ENCODE assay signal across 21 mouse cellular contexts in genomic region chr9:12900726-12901125, GRCm38 (mm10).
A peak's percentile ranks its signal among the peaks of the same experiment; 100 is the strongest.
DNase-seq lines count a peak whose midpoint lies in the region; ATAC-seq and TF ChIP-seq lines count a peak whose summit lies in the region.
"Had no signal": no experiment of that assay in that cellular context is flagged by ENCODE, and none has a peak within 500 bp of the region (broad histone marks: within the 10 kb centered on the region; RNA-seq: fewer than 3 reads in every experiment).

No protein-coding gene starts in this region.

- H3K4me1 ChIP-seq in hindbrain, postnatal 0 days (ENCODE audit: insufficient read depth, low read length): no peaks in the 10 kb centered on the region
- H3K4me1 ChIP-seq in hindbrain, embryonic 11.5 days (replicated peaks; ENCODE audit: control insufficient read depth, insufficient read depth, low read length): no peaks in the 10 kb centered on the region
- H3K4me1 ChIP-seq: embryonic facial prominence, embryonic 10.5 days; heart, embryonic 15.5 days had no signal

- no peak overlapping the region for H3K9ac ChIP-seq in hindbrain, postnatal 0 days (replicated peaks; ENCODE audit: low read length)
- no peak overlapping the region for H3K9ac ChIP-seq in hindbrain, embryonic 11.5 days (ENCODE audit: low read depth, low read length)
- H3K9ac ChIP-seq: heart, embryonic 15.5 days; hindbrain, embryonic 14.5 days had no signal

- H3K27me3 ChIP-seq in hindbrain, postnatal 0 days (ENCODE audit: insufficient read depth, low read length): no peaks in the 10 kb centered on the region
- H3K27me3 ChIP-seq in hindbrain, embryonic 11.5 days (ENCODE audit: control insufficient read depth, insufficient read depth, low read length): no peaks in the 10 kb centered on the region
- H3K27me3 ChIP-seq: heart, embryonic 15.5 days had no signal

- TF ChIP-seq CTCF in hindbrain, postnatal 0 days (IDR thresholded peaks at IDR 0.05; ENCODE audit: low read depth): no peak

- H3K4me3 ChIP-seq in hindbrain, postnatal 0 days (ENCODE audit: low read length): no peak overlapping the region
- no peak overlapping the region for H3K4me3 ChIP-seq in hindbrain, embryonic 11.5 days (ENCODE audit: low read depth, low read length)
- H3K4me3 ChIP-seq: embryonic facial prominence, embryonic 10.5 days; heart, embryonic 15.5 days had no signal

- peak; percentile 2 for DNase-seq in hindbrain, postnatal 0 days (ENCODE audit: low spot score)
- no peak for DNase-seq in hindbrain, embryonic 11.5 days (ENCODE audit: low spot score)
- DNase-seq in ES-CJ7 (ENCODE audit: low read depth, low spot score) (peak; percentile 6), R1 (ENCODE audit: low read depth, low spot score) (peak; percentile 54)
- peak; percentile 18 for DNase-seq in telencephalon, adult 2 months (ENCODE audit: low read depth, low spot score)
- DNase-seq in heart, adult 11 months: no peak
- DNase-seq: adrenal gland, adult 8-10 months; cerebellum, adult 18-20 months; cerebellum, adult 9-11 months; cerebellum, postnatal 36 days; gastrocnemius, postnatal 36 days; heart, adult 18-20 months; heart, postnatal 14 days; kidney, adult 2 months had no signal

- H3K27ac ChIP-seq in hindbrain, postnatal 0 days: no peak overlapping the region
- no peak overlapping the region for H3K27ac ChIP-seq in hindbrain, embryonic 11.5 days (ENCODE audit: low read depth, low read length)
- H3K27ac ChIP-seq: embryonic facial prominence, embryonic 10.5 days; heart, embryonic 15.5 days; hindbrain, embryonic 14.5 days had no signal

- WGBS in hindbrain, postnatal 0 days: 51% methylated on average over 3 of the region's 3 CpGs
- 68% methylated on average over 3 of the region's 3 CpGs for WGBS in hindbrain, embryonic 11.5 days

- no peak for ATAC-seq in hindbrain, postnatal 0 days
- ATAC-seq in hindbrain, embryonic 11.5 days (ENCODE audit: low FRiP score): no peak
- ATAC-seq in megakaryocyte progenitor cell, adult 5-6 weeks (replicated peaks; ENCODE audit: poor library complexity): no peak
- ATAC-seq: intestine, embryonic 16.5 days; Patski had no signal

- no peak overlapping the region for H3K4me2 ChIP-seq in hindbrain, postnatal 0 days (ENCODE audit: low read depth, low read length)
- H3K4me2 ChIP-seq in hindbrain, embryonic 11.5 days (replicated peaks; ENCODE audit: low read depth, low read length): no peak overlapping the region
- H3K4me2 ChIP-seq: heart, embryonic 11.5 days; heart, embryonic 15.5 days; hindbrain, embryonic 14.5 days had no signal

- no peaks in the 10 kb centered on the region for H3K36me3 ChIP-seq in hindbrain, postnatal 0 days (ENCODE audit: insufficient read depth, low read length)
- no peaks in the 10 kb centered on the region for H3K36me3 ChIP-seq in hindbrain, embryonic 11.5 days (ENCODE audit: control insufficient read depth, insufficient read depth, low read length)
- H3K36me3 ChIP-seq: embryonic facial prominence, embryonic 10.5 days; heart, embryonic 15.5 days had no signal

- H3K9me3 ChIP-seq in hindbrain, postnatal 0 days (ENCODE audit: low read length): no peaks in the 10 kb centered on the region
- H3K9me3 ChIP-seq in hindbrain, embryonic 11.5 days (ENCODE audit: control insufficient read depth, low read length): no peaks in the 10 kb centered on the region
- H3K9me3 ChIP-seq: embryonic facial prominence, embryonic 10.5 days; heart, embryonic 15.5 days had no signal

Comparison
In these comparisons a context has a peak if more than half of its experiments do, and no peak if none do; other contexts are left out.
1. DNase-seq: peak in hindbrain, postnatal 0 days (single experiment), ES-CJ7 (single experiment), R1 (single experiment) and telencephalon, adult 2 months (single experiment); none in hindbrain, embryonic 11.5 days (single experiment) and heart, adult 11 months (single experiment).